Mouse (Mus musculus): ENCODE results near the gene Gm49405.
"Not testable (repeated sequence)": the region's sequence is repeated elsewhere in the genome, so short reads cannot be mapped to it uniquely, and the experiment has no call there.

Gene Gm49405

DNA sequence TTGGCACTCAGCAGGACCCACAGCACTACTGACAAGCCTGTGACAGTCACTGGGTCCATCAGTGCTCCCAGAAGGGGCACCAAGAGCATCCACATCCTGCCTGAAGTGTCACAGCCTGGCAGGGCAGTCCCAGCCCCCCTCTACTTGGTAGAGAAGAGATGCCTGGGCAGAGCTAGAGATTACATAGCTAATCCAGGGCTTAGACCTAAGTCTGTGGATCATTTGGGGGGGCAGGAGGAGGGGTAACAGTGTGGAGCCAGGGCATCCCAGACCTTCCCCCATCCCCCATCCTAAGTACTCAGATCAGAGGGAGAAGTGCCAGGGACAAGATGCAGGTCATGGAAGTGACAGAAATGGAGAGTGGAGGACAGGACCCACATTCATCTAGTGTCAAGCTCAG lies 14.4 kb downstream of the Gm49405 start:
- DNase-seq (ENCODE audit: low read depth) = no peak

DNA sequence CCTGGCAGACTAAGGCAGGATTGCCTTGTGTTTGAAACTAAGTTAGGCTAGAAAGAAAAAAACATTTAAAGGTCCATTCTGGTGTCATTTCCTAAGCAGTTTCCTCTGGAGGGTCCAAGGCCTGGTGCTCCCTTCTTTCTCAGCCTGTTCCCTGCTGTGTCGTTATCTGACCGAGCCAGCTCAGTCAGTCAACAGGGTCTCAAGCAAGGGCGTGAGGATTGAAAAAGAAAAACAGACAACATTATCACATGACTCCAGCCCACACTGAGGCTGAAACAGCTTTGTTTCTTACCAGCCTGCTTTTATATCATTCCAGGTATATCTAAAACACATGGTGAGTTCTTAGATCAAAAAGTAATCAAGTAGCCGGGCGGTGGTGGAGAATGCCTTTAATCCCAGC lies 15.2 kb downstream of the Gm49405 start:
- no peak for DNase-seq (ENCODE audit: low read depth)

DNA sequence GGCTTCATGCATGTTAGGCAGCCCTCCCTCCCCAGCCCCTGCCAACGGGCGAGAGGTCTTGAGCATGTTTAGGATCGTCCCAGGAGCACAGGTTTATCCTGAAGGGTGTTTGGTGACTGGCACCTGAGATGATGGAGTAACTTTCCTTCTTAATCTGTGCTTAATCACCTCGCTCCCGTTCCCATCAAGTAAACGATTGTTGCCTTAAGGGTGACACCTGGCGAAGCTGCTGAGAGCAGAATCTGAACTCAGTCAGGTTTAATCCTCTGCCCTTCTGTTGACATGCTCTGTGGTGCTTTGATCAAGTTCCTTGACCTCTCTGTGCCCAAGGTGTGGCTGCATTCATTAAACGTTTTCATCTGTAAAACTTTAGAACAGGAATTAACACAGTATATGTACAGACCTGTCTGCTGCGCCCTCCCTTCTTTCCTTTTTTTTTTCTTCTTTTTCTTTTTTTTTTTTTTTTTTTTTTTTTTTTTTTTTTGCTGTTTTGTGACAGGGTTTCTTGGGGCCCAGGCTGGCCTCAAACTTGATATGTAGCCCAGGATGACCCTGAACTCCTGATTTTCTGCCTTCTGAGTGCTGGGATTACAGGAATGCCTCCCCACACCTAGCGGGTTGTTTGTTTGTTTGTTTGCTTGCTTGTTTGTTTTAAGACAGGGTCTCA lies 17.6 kb downstream of the Gm49405 start:
- no peak for DNase-seq (ENCODE audit: low read depth)

DNA sequence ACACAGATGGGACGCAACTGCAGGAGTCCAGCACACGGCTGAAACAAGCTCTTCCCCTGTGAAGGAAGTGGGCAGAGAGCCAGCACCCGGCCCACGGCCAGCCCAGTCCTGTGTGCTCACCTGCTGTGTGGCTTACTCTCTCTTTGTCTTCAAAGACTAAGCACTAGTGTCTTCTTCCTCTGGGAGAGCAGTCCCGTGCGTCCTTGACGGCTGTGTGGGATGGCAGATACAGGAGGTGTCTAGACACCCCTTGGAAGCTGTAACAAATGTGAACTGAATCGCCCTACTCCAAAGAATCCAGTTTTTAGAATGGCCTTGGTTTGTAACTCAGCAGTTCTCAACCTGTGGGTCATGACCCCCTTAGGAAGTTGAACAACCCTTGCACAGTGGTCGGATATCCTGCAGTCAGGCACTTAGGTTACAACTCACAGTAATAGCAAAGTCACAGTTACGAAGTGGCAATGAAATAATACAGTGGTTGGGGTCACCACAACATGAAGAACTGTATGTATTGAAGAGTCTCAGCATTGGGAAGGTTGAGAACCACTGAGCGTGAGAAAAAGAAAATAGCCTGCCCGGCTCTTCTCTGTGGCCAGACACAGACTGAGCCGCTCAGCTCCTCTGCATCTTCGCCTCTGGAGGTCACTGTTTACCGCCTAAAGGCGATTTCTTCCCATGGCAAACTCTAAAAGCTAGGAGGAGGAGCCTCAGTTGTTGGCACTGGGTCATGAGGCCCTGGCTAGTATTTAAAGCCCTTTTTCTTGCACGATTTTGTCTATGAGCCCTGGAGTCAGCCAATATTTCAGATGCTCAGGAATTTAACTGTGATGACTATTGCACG lies 18.5 kb downstream of the Gm49405 start:
- DNase-seq (ENCODE audit: low read depth) = peak; percentile 73

GRCm38 (mm10) chr19:4023185-4023584 lies 22.8 kb downstream of the Gm49405 start:
- DNase-seq (ENCODE audit: low read depth) = no peak

DNA sequence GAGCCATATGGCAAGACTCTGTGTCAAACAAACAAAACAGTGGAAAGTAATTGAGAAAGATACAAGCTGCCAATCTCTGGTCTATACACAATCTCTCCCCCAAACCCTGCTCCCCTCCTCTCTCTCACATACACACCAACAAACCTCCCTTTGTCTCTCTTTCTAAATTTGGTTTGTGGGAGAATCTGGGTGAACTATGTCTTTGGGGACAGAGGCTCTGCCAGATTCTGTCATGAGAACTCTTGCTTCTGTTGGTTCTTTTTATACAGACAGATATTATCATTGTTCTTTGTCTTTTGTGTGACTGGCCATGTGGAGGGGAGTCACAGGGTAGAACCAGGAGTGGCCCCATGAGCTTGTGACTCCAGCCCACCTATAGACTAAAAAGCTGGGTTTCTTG lies 27.1 kb downstream of the Gm49405 start:
- DNase-seq (ENCODE audit: low read depth) = no peak

DNA sequence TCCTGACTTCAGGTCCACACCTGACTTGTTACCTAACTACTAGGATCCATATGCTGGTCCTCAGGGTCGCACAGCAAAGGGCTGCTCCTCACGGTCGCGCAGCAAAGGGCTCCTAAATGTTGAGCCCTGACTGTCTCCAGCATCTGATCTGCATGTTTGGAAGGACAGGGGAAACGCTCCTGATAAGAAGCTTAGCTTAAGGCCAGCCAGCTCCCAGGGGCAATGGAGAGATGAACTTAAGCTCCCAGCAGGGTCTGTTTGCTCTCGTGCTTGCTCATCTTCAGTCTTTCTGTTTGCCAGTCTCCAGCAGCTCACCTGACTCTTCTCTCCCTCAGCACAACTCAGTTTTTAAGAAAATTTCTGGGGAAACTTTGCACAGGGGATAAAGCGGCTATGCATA lies 32.2 kb downstream of the Gm49405 start:
- no peak for DNase-seq (ENCODE audit: low read depth)

DNA sequence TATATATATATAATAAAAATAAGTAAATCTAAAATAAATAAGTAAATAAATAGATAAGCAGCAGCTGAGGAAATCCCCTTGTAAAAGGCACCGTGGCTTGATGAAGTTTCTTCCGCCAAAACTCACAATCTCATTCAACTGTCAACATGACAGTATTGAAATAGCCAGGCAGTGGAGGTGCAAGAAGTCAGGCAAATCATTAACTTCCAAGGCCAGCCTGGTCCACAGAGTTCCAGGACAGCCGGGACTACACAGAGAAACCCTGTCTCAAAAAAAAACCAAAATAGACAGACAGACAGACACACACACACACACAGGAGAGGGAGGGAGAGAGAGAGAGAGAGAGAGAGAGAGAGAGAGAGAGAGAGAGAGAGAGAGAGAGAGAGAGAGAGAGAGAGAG lies 32.9 kb downstream of the Gm49405 start:
- no peak for DNase-seq (ENCODE audit: low read depth)

DNA sequence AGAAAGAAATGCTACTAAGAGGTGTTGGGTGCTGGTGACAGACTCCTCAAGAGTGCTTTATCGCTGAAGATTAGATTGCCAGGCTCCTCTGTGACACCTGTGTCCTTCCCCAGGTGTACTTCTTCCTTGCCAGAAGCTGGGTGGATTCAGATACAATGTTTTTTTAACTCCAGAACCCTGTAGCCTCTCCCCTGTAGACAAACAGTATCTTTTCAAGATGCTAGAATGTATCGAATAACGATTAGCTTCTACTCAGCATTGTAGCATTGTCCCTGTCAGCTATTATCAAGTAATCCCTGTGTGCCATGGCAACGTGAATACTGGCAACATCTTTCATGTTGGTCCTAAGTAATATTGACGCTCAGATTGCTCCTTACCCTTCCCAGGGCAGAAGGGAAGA lies 33.3 kb downstream of the Gm49405 start:
- DNase-seq (ENCODE audit: low read depth) = no peak

GRCm38 (mm10) chr19:4036327-4037045 lies 36.1 kb downstream of the Gm49405 start:
- DNase-seq (ENCODE audit: low read depth) = no peak

- DNase-seq (ENCODE audit: low read depth) = not testable (repeated sequence)
Measured at GRCm38 (mm10) chr19:4037154-4037787, 36.8 kb downstream of the Gm49405 start.

- peak; percentile 96 for DNase-seq (ENCODE audit: low read depth)
Measured at GRCm38 (mm10) chr19:4037788-4038232, 37.4 kb downstream of the Gm49405 start, which contains the start of gene Gstp1. Gene Gstp1, minus strand, starts transcription at chr19:4037985.

DNA sequence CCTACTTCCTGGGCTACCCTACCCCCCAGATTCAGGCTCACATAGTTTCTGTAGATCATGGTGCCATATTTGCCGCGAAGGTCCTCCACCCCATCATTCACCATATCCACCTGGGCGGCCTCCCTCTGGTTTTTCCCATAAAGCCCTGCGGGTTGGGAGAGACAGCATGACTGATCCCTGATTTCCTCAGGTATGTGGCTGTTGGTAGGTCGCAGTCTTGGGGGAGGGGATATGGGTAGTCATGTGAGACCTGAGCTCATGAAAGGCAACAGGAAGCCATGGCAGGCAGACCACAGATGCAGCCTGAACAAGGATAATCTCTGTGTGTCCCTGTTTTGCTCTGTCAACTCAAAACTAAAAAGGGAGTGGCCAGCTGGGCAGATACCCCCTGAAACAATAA lies 40.5 kb downstream of the Gm49405 start:
- DNase-seq (ENCODE audit: low read depth) = not testable (repeated sequence)

GRCm38 (mm10) chr19:4041500-4041899 lies 41.1 kb downstream of the Gm49405 start:
- not testable (repeated sequence) for DNase-seq (ENCODE audit: low read depth)

DNA sequence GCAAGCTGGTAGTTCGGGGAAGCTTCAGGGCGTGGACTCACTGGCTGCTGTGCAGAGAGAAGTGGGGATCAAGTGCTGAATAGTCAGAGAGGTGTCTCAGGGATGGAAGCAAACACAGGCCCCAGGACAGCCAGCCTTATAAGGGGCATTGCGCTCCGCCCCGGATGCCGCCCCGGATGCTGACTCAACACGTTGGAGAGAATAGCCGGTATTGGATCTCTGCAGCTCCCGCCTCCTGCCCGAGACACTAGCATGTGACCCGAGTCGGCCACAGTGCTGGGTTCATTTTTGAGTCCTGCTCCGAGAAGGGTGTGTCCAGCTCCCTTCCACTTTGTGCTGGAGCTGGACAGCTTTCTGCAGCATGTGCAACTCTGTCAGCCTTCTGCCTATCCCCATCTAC lies 41.7 kb downstream of the Gm49405 start:
- DNase-seq (ENCODE audit: low read depth) = no peak

GRCm38 (mm10) chr19:4044109-4044508 lies 43.7 kb downstream of the Gm49405 start:
- not testable (repeated sequence) for DNase-seq (ENCODE audit: low read depth)

DNA sequence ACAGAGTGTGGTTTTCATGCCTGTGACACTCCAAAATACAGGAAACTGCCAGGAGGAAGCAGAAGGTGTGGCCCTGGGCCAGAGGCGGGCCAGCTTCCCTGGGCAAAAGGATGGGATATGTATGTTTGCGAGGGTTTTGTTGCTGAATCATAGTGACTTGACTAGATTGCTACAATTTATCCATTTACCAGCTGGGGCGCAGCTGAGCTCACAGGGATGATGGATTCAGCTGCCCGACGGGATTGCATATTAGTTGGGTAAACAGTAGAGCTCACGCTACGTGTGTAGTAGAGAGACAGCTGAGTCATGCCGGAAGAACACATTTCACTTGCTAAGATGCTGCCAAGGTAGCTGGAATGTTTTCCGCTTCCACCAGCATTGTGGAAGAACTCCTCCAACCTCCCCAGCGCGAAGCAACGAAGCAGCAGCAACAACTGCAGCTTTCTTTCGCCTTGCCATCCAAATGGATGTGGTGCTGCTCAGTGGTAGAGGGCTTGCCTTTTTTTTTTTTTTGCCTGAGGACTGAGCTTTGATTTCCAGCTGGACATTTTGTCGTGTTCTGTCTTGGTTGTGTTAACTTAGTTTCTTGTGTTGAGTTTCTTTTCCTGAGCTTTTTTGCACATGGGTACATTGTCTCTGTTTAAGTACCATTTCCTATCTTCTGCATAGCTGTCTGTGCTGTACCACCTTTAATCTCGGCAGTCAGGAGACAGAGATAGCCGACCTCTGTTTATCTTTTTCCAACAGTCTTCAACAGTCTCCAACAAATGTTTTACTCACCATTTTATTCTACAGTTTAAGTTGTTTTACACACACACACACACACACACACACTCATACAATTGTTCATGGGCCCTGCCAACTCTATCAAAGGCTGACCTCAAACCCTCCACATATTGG lies 45.8 kb downstream of the Gm49405 start, which contains the start of gene Gstp2:
TSS of gene Gstp2 (minus strand) at position 58 of the 900 bp plus-strand sequence.
- DNase-seq (ENCODE audit: low read depth) = no peak

DNA sequence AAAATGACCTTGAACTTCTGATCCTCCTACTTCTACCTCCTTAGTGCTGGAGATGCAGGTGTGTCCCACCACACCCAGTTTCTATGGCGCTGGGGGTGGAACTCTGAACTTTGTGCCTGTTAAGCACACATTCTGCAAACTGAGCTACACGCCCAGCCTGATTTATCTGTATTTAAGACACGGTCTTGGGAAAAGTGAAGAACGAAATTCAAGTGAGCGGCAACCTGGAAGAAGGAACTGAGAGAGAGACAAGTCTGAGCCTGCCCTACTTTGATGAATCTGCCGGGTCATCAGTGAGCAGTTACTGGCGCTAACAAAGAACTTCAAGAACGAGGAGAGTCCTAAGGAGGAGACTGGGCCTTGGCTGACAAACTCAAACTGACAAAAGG lies 46.4 kb downstream of the Gm49405 start:
- no peak for DNase-seq (ENCODE audit: low read depth)

GRCm38 (mm10) chr19:4047859-4048258 lies 47.4 kb downstream of the Gm49405 start:
- DNase-seq (ENCODE audit: low read depth) = peak; percentile 85

DNA sequence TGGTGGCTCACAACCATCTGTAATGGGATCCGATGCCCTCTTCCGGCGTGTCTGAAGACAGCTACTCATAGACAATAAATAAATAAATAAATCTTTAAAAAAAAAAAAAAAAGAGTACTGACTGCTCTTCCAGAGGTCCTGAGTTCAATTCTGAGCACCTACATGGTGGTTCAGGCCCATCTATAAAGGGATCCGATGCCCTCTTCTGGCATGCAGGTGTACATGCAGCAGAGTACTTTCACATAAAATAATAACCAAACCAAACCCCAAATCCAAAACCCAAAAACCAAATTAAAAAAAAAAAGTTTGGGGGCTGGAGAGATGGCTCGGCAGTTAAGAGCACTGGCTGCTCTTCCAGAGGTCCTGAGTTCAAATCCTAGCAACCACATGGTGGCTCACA lies 48.6 kb downstream of the Gm49405 start:
- DNase-seq (ENCODE audit: low read depth) = not testable (repeated sequence)

GRCm38 (mm10) chr19:4051016-4051415 lies 50.6 kb downstream of the Gm49405 start:
- no peak for DNase-seq (ENCODE audit: low read depth)

Measured in c-Kit-positive CD71-negative TER-119-negative erythroid progenitor cells, embryonic 14.5 days (primary cell).